Mouse (Mus musculus) forebrain, embryonic 14.5 days (tissue): ENCODE measurements around the gene Slc15a2. TPM values are rescaled to one million over a fixed set of nuclear protein-coding genes. Genes with fewer than 3 reads are reported as not detected.

ENCODE experiments used
- microRNA-seq: library from miRNA; unstranded; fragments of <30 nt; microRNA quantifications from one replicate; pipeline ENCODE4, GENCODE M21; 2016
- polyA plus RNA-seq: library from polyadenylated mRNA; unstranded; fragments of >200 nt; fragmentation: Nextera tagmentation; extraction: Ambion mirVana; gene quantifications from 2 replicates; pipeline ENCODE4 v1.2.1, GENCODE M21; 2014

Gene Slc15a2
- polyA plus RNA-seq, 1 experiment from 2014 or later = 12.1 TPM

Small RNA genes lying within 50 kb of the gene (microRNA-seq; reads per million reads assigned to microRNA genes)
- gene Gm22617 = not detected

Other genes with a start within 250 kb of the Slc15a2 start
- gene Casr, start 222.8 kb downstream of the Slc15a2 start, polyA plus RNA-seq = 0.22 TPM in 1 of 2 replicates, not detected in the other
- gene Cd86, start 118.9 kb downstream of the Slc15a2 start, polyA plus RNA-seq = 1.7 and 2.0 TPM in 2 replicates
- 0.21 TPM in 1 of 2 replicates, not detected in the other for gene Ildr1, start 91.0 kb downstream of the Slc15a2 start, polyA plus RNA-seq
- 53.4 and 54.7 TPM in 2 replicates for gene Iqcb1, start 43.4 kb upstream of the Slc15a2 start, polyA plus RNA-seq
- 0.57 and 0.61 TPM in 2 replicates for gene Eaf2, start 90.0 kb upstream of the Slc15a2 start, polyA plus RNA-seq
- gene Golgb1, start 90.2 kb upstream of the Slc15a2 start, polyA plus RNA-seq = 69.9 and 75.8 TPM in 2 replicates
- gene Hcls1, start 150.0 kb upstream of the Slc15a2 start, polyA plus RNA-seq = 1.2 and 1.4 TPM in 2 replicates
- gene Fbxo40, start 205.5 kb upstream of the Slc15a2 start, polyA plus RNA-seq = 0.18 and 0.23 TPM in 2 replicates
- gene Polq, start 226.8 kb upstream of the Slc15a2 start, polyA plus RNA-seq = 3.7 and 3.8 TPM in 2 replicates